Mouse (Mus musculus) megakaryocyte, embryonic 14.5 days (primary cell): Measurements from ENCODE around the gene Hoxd3. TPM values are rescaled to one million over a fixed set of nuclear protein-coding genes. Genes with fewer than 3 reads are reported as not detected.
A peak's percentile ranks its signal among the peaks of the same experiment; 100 is the strongest.

Experiments used
- H3K27me3 ChIP-seq: replicated peaks from 2 replicates; pipeline ENCODE3; 2012; ENCODE audit warnings: inconsistent platforms
- H3K36me3 ChIP-seq: replicated peaks from 2 replicates; pipeline ENCODE3; 2012; ENCODE audit warnings: low read length, inconsistent platforms, mixed read lengths
- H3K4me1 ChIP-seq: 2 replicates; pipeline ENCODE4 v1.6.1; 2012; ENCODE audit warnings: inconsistent platforms
- H3K4me3 ChIP-seq: replicated peaks from 2 replicates; pipeline ENCODE3; 2012; ENCODE audit warnings: moderate library complexity, mild to moderate bottlenecking, inconsistent platforms
- H3K9me3 ChIP-seq: 2 replicates; pipeline ENCODE4 v1.6.1; 2012; ENCODE audit warnings: inconsistent platforms
- FLI1 ChIP-seq: IDR thresholded peaks from 2 replicates; pipeline ENCODE4 v1.6.1; 2012; ENCODE audit warnings: low read length, inconsistent platforms, mixed read lengths
- GATA1 ChIP-seq: IDR thresholded peaks from 3 replicates; pipeline ENCODE4 v1.6.1; 2012; ENCODE audit warnings: mixed read lengths, low read length, inconsistent platforms, borderline replicate concordance
- polyA plus RNA-seq: library from polyadenylated mRNA; stranded (reverse); fragments of >175 nt; gene quantifications from 2 replicates; pipeline ENCODE4 v1.2.3, GENCODE M21; 2012; ENCODE audit warnings: low replicate concordance; ENCODE audit not compliant: insufficient read depth

Gene Hoxd3
- polyA plus RNA-seq, 1 experiment, result not detected

DNA sequence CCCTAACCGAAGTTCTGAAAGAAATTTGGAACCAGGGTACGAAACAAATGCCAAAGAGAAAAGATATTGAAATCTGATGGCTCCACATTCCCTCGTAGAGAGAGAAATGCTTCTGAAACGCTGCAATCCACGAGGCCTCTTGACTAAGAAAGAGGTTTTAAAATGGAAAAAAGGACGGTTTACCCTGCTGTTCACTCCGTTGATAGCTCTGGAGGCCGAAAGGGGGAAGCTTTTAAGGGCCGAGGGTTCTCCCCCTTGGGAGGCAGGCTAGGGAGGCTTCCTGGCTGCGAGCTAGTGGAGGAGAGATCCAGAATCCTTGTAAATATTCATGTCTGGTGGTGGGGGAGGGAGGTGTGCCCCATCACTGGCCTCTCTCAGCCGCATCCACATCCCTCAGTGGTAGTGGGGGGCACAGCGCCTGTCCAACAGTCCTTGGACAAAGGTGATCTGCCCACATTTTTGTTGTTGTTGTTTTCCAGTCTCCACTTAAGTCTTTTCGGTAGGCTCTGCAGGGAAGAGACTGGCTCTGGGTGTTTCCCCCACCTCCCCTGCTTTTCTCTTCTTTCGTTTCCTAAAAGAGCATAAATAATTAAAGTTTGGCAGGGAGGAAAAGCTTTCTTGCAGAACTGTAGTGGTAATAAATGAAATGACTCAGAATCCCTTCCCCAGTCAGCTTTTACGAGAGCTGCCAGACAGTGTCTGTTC is 32.7 kb upstream of the Hoxd3 start, which contains the start of gene Hoxd11:
Gene Hoxd11 (plus strand): TSS at position 667 of the 705 bp plus-strand sequence.
- Histone ChIP-seq H3K27me3 (peaks cover 100% of the 10 kb centered on the region), H3K9me3 (0 out of 2 replicates have a peak, but pooled peaks cover 5% of the 10 kb centered on the region), H3K4me3 (peak within 1 kb of the TSS; percentile 81), H3K4me1 (peaks cover 46% of the 10 kb centered on the region), H3K36me3 (no peaks in the 10 kb centered on the region)
- no peak for TF ChIP-seq FLI1
- TF ChIP-seq GATA1, result no peak

DNA sequence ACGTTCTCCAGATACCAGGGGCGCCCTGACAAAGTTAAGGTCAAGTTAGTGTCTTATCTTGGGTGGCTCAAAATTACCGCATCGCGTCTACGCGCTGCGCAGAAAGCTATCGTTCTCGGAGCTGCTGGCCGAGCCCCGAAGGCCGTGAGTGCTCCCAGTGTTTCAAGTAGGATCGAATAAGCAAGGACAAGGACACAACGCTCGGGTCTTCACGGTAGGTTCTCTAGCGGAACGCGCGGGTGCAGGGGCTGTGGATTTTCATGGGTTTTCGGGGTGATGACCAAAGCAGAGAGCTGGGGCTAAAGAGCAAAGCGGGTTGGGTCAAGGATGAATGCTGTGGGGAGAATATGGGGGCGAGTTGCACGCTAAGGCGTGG is 32.1 kb upstream of the Hoxd3 start:
- no peaks in the 10 kb centered on the region for H3K36me3 ChIP-seq
- TF ChIP-seq GATA1, result no peak
- TF ChIP-seq FLI1, result no peak
- H3K4me3 ChIP-seq, result peak overlapping the region; percentile 81
- peaks cover 100% of the 10 kb centered on the region for H3K27me3 ChIP-seq
- H3K9me3 ChIP-seq, result 0 out of 2 replicates have a peak, but pooled peaks cover 5% of the 10 kb centered on the region
- peaks cover 43% of the 10 kb centered on the region for H3K4me1 ChIP-seq

DNA sequence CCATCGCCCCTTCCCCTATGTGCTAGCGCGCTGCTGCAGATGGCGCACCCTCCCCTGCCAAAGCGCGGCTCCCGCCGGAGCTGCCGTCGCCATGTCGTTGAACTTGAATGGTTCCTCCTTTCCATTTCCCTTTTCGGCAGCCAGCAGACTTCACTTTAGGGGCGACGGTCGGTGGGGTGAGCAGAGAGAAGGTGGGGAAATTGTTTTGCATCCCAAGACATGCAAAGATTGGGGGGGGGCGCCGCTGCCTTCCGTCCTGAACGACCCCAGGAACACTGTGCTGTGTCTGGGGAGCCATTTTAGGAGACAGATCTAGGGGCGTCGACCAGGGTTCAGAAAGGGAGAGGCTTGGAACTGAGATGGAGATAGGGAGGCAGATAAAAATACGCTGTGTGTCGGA is 31.7 kb upstream of the Hoxd3 start:
- no peak for TF ChIP-seq FLI1
- no peak for TF ChIP-seq GATA1
- H3K27me3 ChIP-seq, result peaks cover 100% of the 10 kb centered on the region
- H3K9me3 ChIP-seq, result 0 out of 2 replicates have a peak, but pooled peaks cover 5% of the 10 kb centered on the region
- H3K4me3 ChIP-seq, result peak overlapping the region; percentile 81
- peaks cover 42% of the 10 kb centered on the region for H3K4me1 ChIP-seq
- no peaks in the 10 kb centered on the region for H3K36me3 ChIP-seq

DNA sequence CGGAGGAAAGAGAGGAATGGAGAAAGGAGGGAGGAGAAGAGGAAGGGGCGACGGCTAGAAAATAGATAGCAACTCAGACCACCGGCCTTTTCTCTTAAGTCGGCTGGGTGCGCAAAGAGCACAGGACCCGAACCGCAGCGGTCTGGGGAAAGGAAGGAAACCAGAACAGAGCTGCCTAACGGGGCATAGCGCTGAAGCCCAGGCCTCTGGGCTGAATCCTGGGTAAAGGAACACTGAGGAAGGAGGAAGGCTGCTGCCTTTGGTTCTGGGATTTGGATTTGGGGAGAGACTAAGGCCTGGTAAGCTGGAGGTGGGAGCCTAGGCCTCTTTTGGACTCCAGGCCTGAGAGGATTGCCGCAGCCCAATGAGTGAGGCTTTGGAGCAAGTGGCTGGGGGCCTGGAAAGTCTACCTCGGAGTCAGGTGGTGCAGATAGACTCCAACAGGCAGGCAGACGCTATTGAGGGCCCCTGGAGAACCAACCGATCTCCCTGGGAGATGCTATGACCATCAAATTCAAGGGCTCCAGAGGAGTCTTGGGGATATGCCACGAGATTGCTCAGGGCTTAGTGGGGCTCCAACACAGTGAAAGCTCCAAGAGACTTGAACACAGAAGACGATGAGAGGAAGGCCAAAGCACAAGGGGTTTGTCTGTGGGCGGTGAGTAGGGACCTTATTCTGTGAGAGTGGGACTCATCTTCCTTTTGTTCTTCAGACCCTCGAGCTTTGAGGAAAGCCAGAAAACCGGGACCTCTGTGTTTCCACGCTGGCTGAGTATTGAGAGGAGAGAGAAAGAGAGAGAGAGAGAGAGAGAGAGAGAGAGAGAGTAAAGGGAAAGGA is 30.9 kb upstream of the Hoxd3 start:
- peaks cover 36% of the 10 kb centered on the region for H3K4me1 ChIP-seq
- no peaks in the 10 kb centered on the region for H3K36me3 ChIP-seq
- H3K27me3 ChIP-seq, result peaks cover 100% of the 10 kb centered on the region
- TF ChIP-seq FLI1 (no peak), GATA1 (no peak)
- no peak overlapping the region for H3K4me3 ChIP-seq
- 0 out of 2 replicates have a peak, but pooled peaks cover 5% of the 10 kb centered on the region for H3K9me3 ChIP-seq

DNA sequence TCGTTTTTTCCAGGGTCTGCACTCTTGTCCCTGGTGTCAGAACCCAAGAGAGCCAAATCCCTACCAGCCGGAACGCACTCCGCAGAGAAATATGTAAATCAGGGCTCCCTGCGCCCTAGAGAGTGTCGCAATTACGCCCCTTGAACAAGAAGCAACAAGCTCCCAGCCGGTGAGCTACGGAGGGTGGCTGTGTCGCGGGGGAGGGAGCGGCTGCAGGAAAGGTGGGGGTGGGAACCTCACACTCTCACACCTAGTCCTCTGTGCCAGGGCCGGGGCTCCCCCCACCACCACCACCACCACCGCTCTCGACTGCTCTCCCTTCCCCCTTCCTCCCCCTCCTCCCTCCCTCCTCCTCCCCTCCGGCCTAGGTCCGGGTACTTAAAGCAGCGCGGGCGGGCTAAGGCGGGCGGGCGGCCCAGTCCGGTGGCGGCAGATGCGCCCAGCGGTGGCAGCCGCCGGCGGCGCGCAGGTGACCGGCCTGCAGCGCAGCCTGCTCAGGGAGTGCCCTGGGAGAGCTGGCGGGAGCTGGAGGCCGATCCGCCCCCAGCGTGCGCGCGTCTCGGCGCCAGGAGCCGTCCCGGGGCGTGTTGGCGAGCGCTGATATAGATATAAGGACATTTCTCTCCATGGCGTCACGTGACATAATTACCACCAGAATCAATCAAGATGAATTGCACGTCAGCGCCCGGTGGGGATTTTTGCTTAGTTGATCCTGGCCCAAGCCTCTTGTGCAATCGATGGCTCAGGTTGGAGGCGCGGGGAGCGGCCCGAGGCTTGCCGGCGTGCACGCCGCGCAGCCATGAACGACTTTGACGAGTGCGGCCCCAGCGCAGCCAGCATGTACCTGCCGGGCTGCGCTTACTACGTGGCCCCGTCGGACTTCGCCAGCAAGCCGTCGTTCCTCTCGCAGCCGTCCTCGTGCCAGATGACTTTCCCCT is 29.9 kb upstream of the Hoxd3 start:
- H3K4me3 ChIP-seq, result peak overlapping the region; percentile 71
- 0 out of 2 replicates have a peak, but pooled peaks cover 5% of the 10 kb centered on the region for H3K9me3 ChIP-seq
- TF ChIP-seq GATA1 (no peak), FLI1 (no peak)
- H3K27me3 ChIP-seq, result peaks cover 99% of the 10 kb centered on the region
- H3K4me1 ChIP-seq, result peaks cover 36% of the 10 kb centered on the region
- H3K36me3 ChIP-seq, result no peaks in the 10 kb centered on the region

DNA sequence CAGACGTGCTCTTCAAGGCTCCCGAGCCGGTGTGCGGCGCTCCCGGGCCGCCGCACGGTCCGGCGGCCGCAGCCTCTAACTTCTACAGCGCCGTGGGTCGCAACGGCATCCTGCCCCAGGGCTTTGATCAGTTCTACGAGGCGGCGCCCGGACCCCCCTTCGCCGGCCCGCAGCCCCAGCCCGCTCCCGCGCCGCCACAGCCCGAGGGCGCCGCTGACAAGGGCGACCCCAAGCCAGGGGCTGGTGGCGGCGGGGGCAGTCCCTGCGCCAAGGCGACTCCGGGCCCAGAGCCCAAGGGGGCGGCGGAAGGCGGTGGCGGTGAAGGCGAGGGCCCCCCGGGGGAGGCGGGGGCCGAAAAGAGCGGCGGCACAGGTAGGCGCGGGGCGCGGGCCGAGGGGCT is 28.9 kb upstream of the Hoxd3 start:
- Histone ChIP-seq H3K9me3 (0 out of 2 replicates have a peak, but pooled peaks cover 5% of the 10 kb centered on the region), H3K4me3 (no peak overlapping the region), H3K4me1 (peaks cover 44% of the 10 kb centered on the region), H3K36me3 (no peaks in the 10 kb centered on the region), H3K27me3 (peaks cover 99% of the 10 kb centered on the region)
- no peak for TF ChIP-seq GATA1
- TF ChIP-seq FLI1, result no peak

DNA sequence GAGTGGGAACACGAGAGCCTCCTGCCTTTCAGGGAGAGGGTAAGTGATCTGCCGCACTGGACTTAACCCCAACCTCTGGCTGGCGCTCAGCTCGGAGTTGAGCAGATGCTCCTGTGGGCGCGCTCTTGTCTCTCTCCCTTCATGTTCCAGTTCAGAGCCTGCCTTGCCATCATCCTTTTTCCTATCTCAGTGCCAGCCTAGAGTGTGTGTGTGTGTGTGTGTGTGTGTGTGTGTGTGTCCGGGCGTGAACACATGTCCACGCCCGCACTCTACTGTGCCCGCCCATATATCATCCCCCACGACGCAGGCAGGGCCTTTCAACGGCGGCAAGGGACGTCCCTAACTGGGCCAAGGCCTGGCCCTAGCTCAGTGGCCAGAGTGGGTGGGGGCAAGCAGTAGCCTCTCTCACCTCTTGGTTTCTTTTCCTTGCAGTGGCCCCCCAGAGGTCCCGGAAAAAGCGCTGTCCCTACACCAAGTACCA is 28.2 kb upstream of the Hoxd3 start:
- Histone ChIP-seq H3K27me3 (peaks cover 98% of the 10 kb centered on the region), H3K36me3 (no peaks in the 10 kb centered on the region)
- TF ChIP-seq FLI1 (no peak), GATA1 (no peak)

DNA sequence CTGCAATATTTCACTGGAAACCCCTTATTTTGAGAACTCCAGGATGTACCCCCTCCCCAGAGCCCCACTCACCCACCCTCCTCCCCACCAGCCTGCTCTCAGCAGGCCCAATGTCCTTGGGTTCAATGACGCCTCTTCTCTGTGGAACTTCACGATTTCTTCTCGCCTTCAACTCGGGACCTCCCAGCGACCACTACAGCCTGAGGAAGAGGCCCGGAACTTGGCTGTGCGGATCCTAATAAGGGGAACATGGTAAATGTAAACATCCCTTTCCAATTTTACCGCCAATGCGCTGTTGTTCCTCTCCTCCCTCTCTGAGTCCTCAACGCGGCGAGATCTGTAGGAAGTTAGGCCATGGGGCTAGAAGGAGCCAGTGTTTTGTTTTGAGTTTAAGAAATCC is 27.6 kb upstream of the Hoxd3 start:
- H3K4me1 ChIP-seq, result peaks cover 43% of the 10 kb centered on the region
- 0 out of 2 replicates have a peak, but pooled peaks cover 5% of the 10 kb centered on the region for H3K9me3 ChIP-seq
- no peak for TF ChIP-seq FLI1
- no peak for TF ChIP-seq GATA1
- H3K27me3 ChIP-seq, result peaks cover 98% of the 10 kb centered on the region
- no peak overlapping the region for H3K4me3 ChIP-seq
- H3K36me3 ChIP-seq, result no peaks in the 10 kb centered on the region

More for the DNA sequence above, 28.2 kb upstream of the Hoxd3 start:
- Histone ChIP-seq H3K4me1 (peaks cover 45% of the 10 kb centered on the region), H3K4me3 (no peak overlapping the region), H3K9me3 (0 out of 2 replicates have a peak, but pooled peaks cover 5% of the 10 kb centered on the region)
